Mouse (Mus musculus) embryo, embryonic 9.5 days (tissue): ENCODE measurements at regions not wholly inside any gene's neighbourhood (a gene's known extent, or its start where the extent isn't known, plus 50 kb on each side); places are given as distances from the start of the nearest gene placed in this dataset.

Experiments
- DNase-seq: peaks from one replicate; pipeline ENCODE4 v3.0.0-alpha.2; 2017; ENCODE audit errors: extremely low spot score

DNA sequence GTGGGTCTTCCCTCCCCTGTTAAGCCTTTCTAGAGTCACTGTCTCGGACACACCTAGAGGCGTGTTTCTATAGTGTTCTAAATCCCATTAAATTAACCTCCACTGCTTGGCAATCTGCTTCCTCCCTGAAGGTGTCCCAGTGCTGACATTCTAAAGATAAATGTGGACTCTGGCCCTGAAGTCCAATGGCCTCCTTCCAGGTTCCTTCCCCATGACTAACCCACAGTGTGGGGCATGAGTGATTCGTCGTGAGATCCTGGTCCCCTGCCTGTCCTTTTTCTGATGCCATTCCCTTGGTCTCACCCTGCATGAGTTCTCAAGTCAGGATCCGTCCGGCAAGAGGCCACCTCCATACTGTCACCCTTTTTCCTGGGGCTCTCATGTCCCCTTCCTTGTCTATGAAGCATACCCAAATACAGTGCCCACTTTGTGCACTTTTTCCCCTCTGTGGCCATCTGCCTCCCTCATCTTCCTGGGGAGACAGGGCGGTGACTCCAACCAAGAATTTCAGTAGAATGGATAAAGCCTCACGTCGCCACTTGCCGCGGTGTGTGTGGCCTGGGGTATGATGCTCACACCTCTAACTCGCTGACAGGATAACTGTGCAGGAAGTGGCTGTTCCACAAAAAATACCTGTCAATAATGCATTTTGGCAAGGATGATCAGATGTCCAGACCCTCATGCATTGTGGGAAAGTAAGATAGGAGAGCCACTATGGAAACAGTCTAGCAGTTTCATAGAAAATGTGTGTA is 152.9 kb downstream of the Gm9376 start:
- DNase-seq: no peak

DNA sequence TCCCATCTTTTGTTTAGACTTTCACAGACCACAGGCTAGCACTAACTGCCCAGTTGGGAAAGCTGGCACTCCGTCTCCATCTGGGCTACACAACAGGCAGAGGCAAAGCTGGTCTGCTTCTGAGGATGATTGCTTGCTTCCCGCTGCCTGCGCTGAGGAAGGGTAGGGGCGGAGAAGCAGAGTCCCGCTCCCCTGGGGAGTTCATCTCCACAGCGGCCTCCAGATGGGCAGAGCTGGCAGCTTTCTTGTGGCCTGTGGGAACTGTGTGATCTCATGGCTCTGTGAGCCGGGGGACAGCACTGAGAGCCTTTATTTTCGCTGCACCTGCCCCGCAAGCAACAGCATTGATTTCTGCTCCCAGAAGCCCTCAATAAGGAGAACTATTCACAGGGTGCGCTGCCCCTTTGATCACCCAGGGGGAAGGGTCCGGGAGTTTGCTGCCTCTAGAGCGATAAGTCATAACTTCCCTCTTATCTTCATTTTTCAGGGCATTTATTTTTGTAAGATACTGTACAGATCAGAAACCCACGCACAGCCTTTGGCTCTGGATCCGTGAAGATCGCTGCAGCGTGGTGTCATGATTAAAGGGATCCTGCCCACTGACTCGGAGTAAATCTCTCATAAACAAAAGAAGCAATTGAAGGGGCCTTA is 155.7 kb downstream of the Gm9376 start:
- peak; percentile 41 for DNase-seq

DNA sequence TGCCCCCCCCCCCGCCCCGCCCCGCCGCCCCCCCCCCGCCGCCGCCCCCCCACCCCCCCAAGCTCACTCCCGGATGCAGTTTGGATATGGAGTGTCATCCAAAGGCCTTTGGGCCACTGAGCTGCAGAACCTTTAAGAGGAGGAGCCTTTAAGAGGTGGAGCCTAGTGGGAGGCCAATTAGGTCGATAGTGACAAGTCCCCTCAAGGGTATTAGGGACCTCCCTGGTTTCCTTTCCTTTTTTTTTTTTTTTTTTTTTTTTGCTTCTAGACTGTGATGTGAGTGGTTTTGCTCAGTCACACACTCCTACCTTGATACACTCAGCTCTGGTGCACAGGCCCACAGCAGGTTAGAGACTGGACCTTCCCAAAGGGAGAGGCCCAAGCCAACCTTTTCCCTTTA is 156.5 kb downstream of the Gm9376 start:
- DNase-seq: no peak

- DNase-seq: no peak
These were observed 159.8 kb downstream of the Gm9376 start for GRCm38 (mm10) chr14:118426562-118426961.

DNA sequence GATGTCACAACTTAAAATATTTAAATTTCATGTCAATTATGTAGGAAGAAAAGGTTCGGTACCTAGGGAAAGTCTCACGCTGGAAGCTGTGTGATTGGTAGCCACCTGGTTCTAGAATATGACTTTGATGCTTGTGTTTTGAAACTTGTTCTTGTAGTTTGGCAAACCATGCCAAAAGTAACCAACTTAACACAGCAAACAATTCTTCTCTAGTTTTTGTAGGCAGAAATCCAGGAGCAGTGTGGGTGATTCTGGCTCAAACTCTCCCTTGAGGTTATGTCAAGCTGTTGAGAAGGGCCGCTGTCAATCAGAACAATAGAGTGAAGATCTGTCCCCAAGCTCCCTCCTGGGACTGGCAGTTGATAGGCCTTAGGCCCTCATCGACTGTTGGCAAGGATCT is 163.5 kb downstream of the Gm9376 start:
- DNase-seq: no peak

GRCm38 (mm10) chr14:118430740-118431139 is 164.0 kb downstream of the Gm9376 start:
- DNase-seq: no peak

- no peak for DNase-seq
These were observed 164.6 kb downstream of the Gm9376 start for GRCm38 (mm10) chr14:118431241-118431882.
